Mouse (Mus musculus): ENCODE results near the gene Gpt2. TPM values are rescaled to one million over a fixed set of nuclear protein-coding genes. Genes with fewer than 3 reads are reported as not detected.

Gene Gpt2
- polyA plus RNA-seq, 1 experiment, result 6.1 TPM

GRCm38 (mm10) chr8:85563336-85563735, 71.0 kb downstream of the Gpt2 start:
- Histone ChIP-seq H3K4me1 (ENCODE audit: control insufficient read depth, insufficient read depth, low read length) (peaks cover 11% of the 10 kb centered on the region), H3K4me3 (ENCODE audit: insufficient read depth, low read length) (no peak overlapping the region), H3K27ac (ENCODE audit: insufficient read depth, low read depth, low read length) (no peak overlapping the region)
- TF ChIP-seq CTCF (IDR thresholded peaks at IDR 0.05; ENCODE audit: low read depth, low read length) (no peak), POLR2A (IDR thresholded peaks at IDR 0.05; ENCODE audit: borderline replicate concordance, low read depth, low read length) (no peak)

GRCm38 (mm10) chr8:85565186-85565585, 72.8 kb downstream of the Gpt2 start:
- no peak overlapping the region for H3K4me3 ChIP-seq (ENCODE audit: insufficient read depth, low read length)
- TF ChIP-seq POLR2A (IDR thresholded peaks at IDR 0.05; ENCODE audit: borderline replicate concordance, low read depth, low read length), result no peak
- no peak for TF ChIP-seq CTCF (IDR thresholded peaks at IDR 0.05; ENCODE audit: low read depth, low read length)

DNA sequence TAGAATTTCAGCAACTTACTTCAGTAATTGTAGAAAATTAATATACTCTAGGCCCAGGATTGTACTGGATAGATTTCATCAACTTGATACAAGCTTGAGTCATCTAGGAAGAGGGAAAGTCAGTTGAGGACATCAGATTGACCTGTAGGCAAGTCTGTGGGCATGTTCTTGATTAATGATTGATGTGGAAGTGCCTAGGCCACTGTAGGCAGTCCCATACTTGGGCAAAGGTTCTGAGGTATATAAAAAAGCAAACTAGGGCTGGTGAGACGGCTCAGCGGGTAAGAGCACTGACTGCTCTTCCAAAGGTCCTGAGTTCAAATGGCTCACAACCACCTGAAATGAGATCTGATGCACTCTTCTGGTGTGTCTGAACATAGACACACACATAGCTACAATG, 75.4 kb downstream of the Gpt2 start:
- TF ChIP-seq POLR2A (IDR thresholded peaks at IDR 0.05; ENCODE audit: borderline replicate concordance, low read depth, low read length), result no peak
- no peak for TF ChIP-seq CTCF (IDR thresholded peaks at IDR 0.05; ENCODE audit: low read depth, low read length)
- peaks cover 5% of the 10 kb centered on the region for H3K4me1 ChIP-seq (ENCODE audit: control insufficient read depth, insufficient read depth, low read length)
- H3K27ac ChIP-seq (ENCODE audit: insufficient read depth, low read depth, low read length), result no peak overlapping the region
- no peak overlapping the region for H3K4me3 ChIP-seq (ENCODE audit: insufficient read depth, low read length)

More at GRCm38 (mm10) chr8:85565186-85565585, 72.8 kb downstream of the Gpt2 start:
- Histone ChIP-seq H3K4me1 (ENCODE audit: control insufficient read depth, insufficient read depth, low read length) (peaks cover 2% of the 10 kb centered on the region; the same call in 1 of the 2 replicates), H3K27ac (ENCODE audit: insufficient read depth, low read depth, low read length) (no peak overlapping the region)

GRCm38 (mm10) chr8:85570466-85570865, 78.1 kb downstream of the Gpt2 start:
- no peak for TF ChIP-seq CTCF (IDR thresholded peaks at IDR 0.05; ENCODE audit: low read depth, low read length)
- peaks cover 5% of the 10 kb centered on the region for H3K4me1 ChIP-seq (ENCODE audit: control insufficient read depth, insufficient read depth, low read length)
- no peak overlapping the region for H3K27ac ChIP-seq (ENCODE audit: insufficient read depth, low read depth, low read length)
- no peak overlapping the region for H3K4me3 ChIP-seq (ENCODE audit: insufficient read depth, low read length)

GRCm38 (mm10) chr8:85573972-85574496, 81.7 kb downstream of the Gpt2 start:
- H3K27ac ChIP-seq (ENCODE audit: insufficient read depth, low read depth, low read length), result no peak overlapping the region
- H3K4me1 ChIP-seq (ENCODE audit: control insufficient read depth, insufficient read depth, low read length), result peaks cover 5% of the 10 kb centered on the region
- TF ChIP-seq POLR2A (IDR thresholded peaks at IDR 0.05; ENCODE audit: borderline replicate concordance, low read depth, low read length), result no peak
- no peak for TF ChIP-seq CTCF (IDR thresholded peaks at IDR 0.05; ENCODE audit: low read depth, low read length)
- no peak overlapping the region for H3K4me3 ChIP-seq (ENCODE audit: insufficient read depth, low read length)

Other genes starting within 250 kb of the Gpt2 start
- gene Orc6, start 192.9 kb upstream of the Gpt2 start, polyA plus RNA-seq (2012; ENCODE audit: insufficient read depth, insufficient read length, missing spikeins), result 22.8 and 23.5 TPM in 2 replicates
- 98.0 and 108 TPM in 2 replicates for gene Vps35, start 192.8 kb upstream of the Gpt2 start, polyA plus RNA-seq (2012; ENCODE audit: insufficient read depth, insufficient read length, missing spikeins)
- not detected in 2 replicates for gene Mylk3, start 106.2 kb upstream of the Gpt2 start, polyA plus RNA-seq (2012; ENCODE audit: insufficient read depth, insufficient read length, missing spikeins)
- gene 4921524J17Rik, start 59.7 kb upstream of the Gpt2 start, polyA plus RNA-seq (2012; ENCODE audit: insufficient read depth, insufficient read length, missing spikeins), result 28.9 and 31.0 TPM in 2 replicates
- gene Dnaja2, start 62.8 kb downstream of the Gpt2 start, polyA plus RNA-seq (2012; ENCODE audit: insufficient read depth, insufficient read length, missing spikeins), result 85.5 and 107 TPM in 2 replicates
- 0.37 and 0.38 TPM in 2 replicates for gene Neto2, start 208.3 kb downstream of the Gpt2 start, polyA plus RNA-seq (2012; ENCODE audit: insufficient read depth, insufficient read length, missing spikeins)

Data from bone marrow macrophage, adult 2 months (primary cell).